Mouse (Mus musculus): ENCODE measurements around the gene Srgap2. TPM values are rescaled to one million over a fixed set of nuclear protein-coding genes. Genes with fewer than 3 reads are reported as not detected.

Gene Srgap2
- polyA plus RNA-seq, 1 experiment from 2014 or later = 18.6 TPM

- H3K36me3 ChIP-seq = 0 out of 2 replicates have a peak, but pooled peaks cover 2% of the 10 kb centered on the region
- no peaks in the 10 kb centered on the region for H3K9me3 ChIP-seq (replicated peaks)
- H3K4me1 ChIP-seq (replicated peaks) = peaks cover 24% of the 10 kb centered on the region
- H3K4me3 ChIP-seq = no peak overlapping the region
- H3K27ac ChIP-seq (ENCODE audit: poor library complexity, severe bottlenecking) = no peak overlapping the region
- no peak for ATAC-seq (ENCODE audit: insufficient number of reproducible peaks, low FRiP score)
- no peaks in the 10 kb centered on the region for H3K27me3 ChIP-seq (replicated peaks)
- no peak overlapping the region for H3K9ac ChIP-seq
- H3K4me2 ChIP-seq = no peak overlapping the region
- 90% methylated on average over 1 of the region's 1 CpGs for WGBS
These were observed 28.9 kb downstream of the Srgap2 start for GRCm38 (mm10) chr1:131498231-131498630.

GRCm38 (mm10) chr1:131493966-131494898 is 32.9 kb downstream of the Srgap2 start:
- H3K4me3 ChIP-seq = no peak overlapping the region
- 0 out of 2 replicates have a peak, but pooled peaks cover 2% of the 10 kb centered on the region for H3K36me3 ChIP-seq
- H3K4me1 ChIP-seq (replicated peaks) = peaks cover 37% of the 10 kb centered on the region
- H3K4me2 ChIP-seq = no peak overlapping the region
- H3K27me3 ChIP-seq (replicated peaks) = no peaks in the 10 kb centered on the region
- H3K27ac ChIP-seq (ENCODE audit: poor library complexity, severe bottlenecking) = peak overlapping the region; percentile 60; the same call in 1 of the 2 replicates
- no peak overlapping the region for H3K9ac ChIP-seq
- no peaks in the 10 kb centered on the region for H3K9me3 ChIP-seq (replicated peaks)
- no peak for ATAC-seq (ENCODE audit: insufficient number of reproducible peaks, low FRiP score)
- WGBS = 75% methylated on average over 4 of the region's 4 CpGs

- Histone ChIP-seq H3K36me3 (0 out of 2 replicates have a peak, but pooled peaks cover 2% of the 10 kb centered on the region), H3K27me3 (replicated peaks) (no peaks in the 10 kb centered on the region), H3K4me1 (replicated peaks) (peaks cover 47% of the 10 kb centered on the region), H3K9ac (no peak overlapping the region), H3K9me3 (replicated peaks) (no peaks in the 10 kb centered on the region), H3K4me3 (no peak overlapping the region), H3K4me2 (no peak overlapping the region), H3K27ac (ENCODE audit: poor library complexity, severe bottlenecking) (peak overlapping the region; percentile 16; the same call in 1 of the 2 replicates)
- WGBS = 38% methylated on average over 2 of the region's 2 CpGs
- no peak for ATAC-seq (ENCODE audit: insufficient number of reproducible peaks, low FRiP score)
These were observed 34.8 kb downstream of the Srgap2 start for GRCm38 (mm10) chr1:131492360-131492759.

GRCm38 (mm10) chr1:131491579-131491978 is 35.6 kb downstream of the Srgap2 start:
- no peak overlapping the region for H3K9ac ChIP-seq
- no peaks in the 10 kb centered on the region for H3K36me3 ChIP-seq
- no peak for ATAC-seq (ENCODE audit: insufficient number of reproducible peaks, low FRiP score)

GRCm38 (mm10) chr1:131489312-131489711 is 37.8 kb downstream of the Srgap2 start:
- no peak for ATAC-seq (ENCODE audit: insufficient number of reproducible peaks, low FRiP score)
- Histone ChIP-seq H3K9ac (no peak overlapping the region), H3K27ac (ENCODE audit: poor library complexity, severe bottlenecking) (no peak overlapping the region), H3K9me3 (replicated peaks) (no peaks in the 10 kb centered on the region), H3K4me1 (replicated peaks) (peaks cover 56% of the 10 kb centered on the region), H3K4me2 (no peak overlapping the region), H3K27me3 (replicated peaks) (no peaks in the 10 kb centered on the region), H3K4me3 (no peak overlapping the region), H3K36me3 (no peaks in the 10 kb centered on the region)
- 58% methylated on average over 3 of the region's 3 CpGs for WGBS

More at GRCm38 (mm10) chr1:131491579-131491978, 35.6 kb downstream of the Srgap2 start:
- Histone ChIP-seq H3K9me3 (replicated peaks) (no peaks in the 10 kb centered on the region), H3K27me3 (replicated peaks) (no peaks in the 10 kb centered on the region), H3K4me2 (peak overlapping the region; percentile 43), H3K4me1 (replicated peaks) (peaks cover 53% of the 10 kb centered on the region), H3K4me3 (no peak overlapping the region), H3K27ac (ENCODE audit: poor library complexity, severe bottlenecking) (peak overlapping the region; percentile 14; the same call in 1 of the 2 replicates)
- 17% methylated on average over 4 of the region's 4 CpGs for WGBS

GRCm38 (mm10) chr1:131486094-131486850 is 40.9 kb downstream of the Srgap2 start:
- Histone ChIP-seq H3K27ac (ENCODE audit: poor library complexity, severe bottlenecking) (no peak overlapping the region), H3K9ac (no peak overlapping the region), H3K9me3 (replicated peaks) (no peaks in the 10 kb centered on the region), H3K36me3 (no peaks in the 10 kb centered on the region), H3K27me3 (replicated peaks) (no peaks in the 10 kb centered on the region), H3K4me2 (no peak overlapping the region), H3K4me3 (no peak overlapping the region), H3K4me1 (replicated peaks) (peaks cover 41% of the 10 kb centered on the region)
- WGBS = 61% methylated on average over 5 of the region's 5 CpGs
- ATAC-seq (ENCODE audit: insufficient number of reproducible peaks, low FRiP score) = no peak

- H3K9me3 ChIP-seq (replicated peaks) = peaks cover 5% of the 10 kb centered on the region; the same call in 1 of the 2 replicates
- no peak overlapping the region for H3K27ac ChIP-seq (ENCODE audit: poor library complexity, severe bottlenecking)
- ATAC-seq (ENCODE audit: insufficient number of reproducible peaks, low FRiP score) = no peak
- no peak overlapping the region for H3K9ac ChIP-seq
- no peaks in the 10 kb centered on the region for H3K27me3 ChIP-seq (replicated peaks)
- peaks cover 30% of the 10 kb centered on the region for H3K4me1 ChIP-seq (replicated peaks)
- no peak overlapping the region for H3K4me3 ChIP-seq
- no peak overlapping the region for H3K4me2 ChIP-seq
- H3K36me3 ChIP-seq = peaks cover 4% of the 10 kb centered on the region; the same call in 1 of the 2 replicates
- WGBS = 83% methylated on average over 3 of the region's 3 CpGs
These were observed 44.9 kb downstream of the Srgap2 start for GRCm38 (mm10) chr1:131482242-131482641.

GRCm38 (mm10) chr1:131481391-131481790 is 45.8 kb downstream of the Srgap2 start:
- no peaks in the 10 kb centered on the region for H3K27me3 ChIP-seq (replicated peaks)
- peaks cover 5% of the 10 kb centered on the region; the same call in 1 of the 2 replicates for H3K9me3 ChIP-seq (replicated peaks)
- H3K4me2 ChIP-seq = no peak overlapping the region
- no peak for ATAC-seq (ENCODE audit: insufficient number of reproducible peaks, low FRiP score)
- no peak overlapping the region for H3K4me3 ChIP-seq
- peaks cover 23% of the 10 kb centered on the region for H3K4me1 ChIP-seq (replicated peaks)
- H3K36me3 ChIP-seq = peaks cover 4% of the 10 kb centered on the region; the same call in 1 of the 2 replicates
- H3K9ac ChIP-seq = no peak overlapping the region
- no peak overlapping the region for H3K27ac ChIP-seq (ENCODE audit: poor library complexity, severe bottlenecking)

- no peaks in the 10 kb centered on the region for H3K27me3 ChIP-seq (replicated peaks)
- H3K4me2 ChIP-seq = no peak overlapping the region
- no peak overlapping the region for H3K9ac ChIP-seq
- H3K4me1 ChIP-seq (replicated peaks) = peaks cover 15% of the 10 kb centered on the region
- peaks cover 4% of the 10 kb centered on the region; the same call in 1 of the 2 replicates for H3K36me3 ChIP-seq
- H3K9me3 ChIP-seq (replicated peaks) = peaks cover 5% of the 10 kb centered on the region; the same call in 1 of the 2 replicates
- peak overlapping the region; percentile 82 for H3K27ac ChIP-seq (ENCODE audit: poor library complexity, severe bottlenecking)
- H3K4me3 ChIP-seq = no peak overlapping the region
- ATAC-seq (ENCODE audit: insufficient number of reproducible peaks, low FRiP score) = 0 out of 2 replicates have a peak, but pooled peaks have one; percentile 36
- WGBS = 27% methylated on average over 2 of the region's 2 CpGs
These were observed 48.3 kb downstream of the Srgap2 start for GRCm38 (mm10) chr1:131478770-131479305.

- Histone ChIP-seq H3K4me1 (replicated peaks) (peaks cover 5% of the 10 kb centered on the region; the same call in 1 of the 2 replicates), H3K36me3 (peaks cover 4% of the 10 kb centered on the region; the same call in 1 of the 2 replicates), H3K4me2 (no peak overlapping the region), H3K27me3 (replicated peaks) (no peaks in the 10 kb centered on the region), H3K9me3 (replicated peaks) (peaks cover 2% of the 10 kb centered on the region; the same call in 1 of the 2 replicates), H3K9ac (no peak overlapping the region), H3K4me3 (no peak overlapping the region), H3K27ac (ENCODE audit: poor library complexity, severe bottlenecking) (no peak overlapping the region)
- no peak for ATAC-seq (ENCODE audit: insufficient number of reproducible peaks, low FRiP score)
These were observed 51.8 kb downstream of the Srgap2 start for GRCm38 (mm10) chr1:131475306-131475705.

All from heart, embryonic 12.5 days (tissue).